Mouse (Mus musculus) right cerebral cortex, postnatal 14 days (tissue): ENCODE data around the gene Ccdc126.
"Not testable (repeated sequence)": the region's sequence is repeated elsewhere in the genome, so short reads cannot be mapped to it uniquely, and the experiment has no call there.

ENCODE experiments used
- DNase-seq: peaks from one replicate; pipeline ENCODE4 v3.0.0; 2022

Ccdc126 gene

DNA sequence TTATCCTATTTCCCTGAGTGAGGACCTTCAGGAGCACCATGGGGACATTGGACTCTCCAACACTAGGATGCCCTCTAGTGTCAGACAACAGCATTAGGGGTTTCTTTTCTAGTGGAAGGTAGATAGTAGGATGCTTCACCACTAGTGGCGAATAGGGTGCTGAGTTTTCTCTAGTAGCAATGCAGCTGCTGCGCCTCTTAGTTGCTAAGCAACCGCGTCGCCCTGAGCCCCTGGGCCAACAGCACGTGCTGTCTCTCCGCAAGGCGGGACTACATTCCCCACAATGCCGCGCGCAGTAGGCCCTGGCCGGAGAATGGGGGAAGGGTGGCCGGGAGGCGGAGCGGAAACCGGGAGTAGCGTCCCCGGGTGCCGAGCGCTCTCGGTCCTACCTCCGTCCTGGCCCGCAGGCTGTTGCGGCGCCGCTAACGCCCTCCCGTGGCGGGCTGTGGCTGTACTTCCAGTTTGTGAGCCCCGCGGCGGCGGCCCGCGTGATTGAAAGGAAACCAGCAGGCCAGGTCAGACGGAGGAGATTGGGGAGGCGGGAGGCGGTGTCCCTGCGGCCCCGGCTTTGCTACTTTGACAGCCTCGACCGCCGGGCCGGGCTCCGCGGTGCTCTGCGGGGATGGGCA, at the start of gene Ccdc126:
TSS of gene Ccdc126 (plus strand) at position 309 of the 629 bp plus-strand sequence.
- DNase-seq, result peak; percentile 98

DNA sequence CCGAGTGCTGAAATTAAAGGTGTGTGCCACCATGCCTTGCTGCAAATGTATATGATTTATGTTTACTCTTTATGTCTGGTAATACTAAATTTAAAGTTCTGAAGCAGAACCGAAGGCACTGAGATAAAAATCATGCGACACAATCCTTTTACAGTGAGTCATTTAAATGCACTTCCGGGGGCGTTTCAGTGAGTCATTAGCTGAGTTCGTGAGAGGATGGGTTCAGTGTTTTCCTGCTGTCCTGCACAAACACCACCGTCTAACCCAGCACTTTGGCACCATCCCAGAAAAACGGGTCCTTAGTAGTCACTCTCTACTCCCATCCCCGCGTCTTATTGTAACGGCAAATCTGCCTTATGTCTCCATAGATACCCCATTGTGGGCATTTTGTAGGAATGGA, 49.2 kb upstream of the Ccdc126 start:
- DNase-seq, result no peak

DNA sequence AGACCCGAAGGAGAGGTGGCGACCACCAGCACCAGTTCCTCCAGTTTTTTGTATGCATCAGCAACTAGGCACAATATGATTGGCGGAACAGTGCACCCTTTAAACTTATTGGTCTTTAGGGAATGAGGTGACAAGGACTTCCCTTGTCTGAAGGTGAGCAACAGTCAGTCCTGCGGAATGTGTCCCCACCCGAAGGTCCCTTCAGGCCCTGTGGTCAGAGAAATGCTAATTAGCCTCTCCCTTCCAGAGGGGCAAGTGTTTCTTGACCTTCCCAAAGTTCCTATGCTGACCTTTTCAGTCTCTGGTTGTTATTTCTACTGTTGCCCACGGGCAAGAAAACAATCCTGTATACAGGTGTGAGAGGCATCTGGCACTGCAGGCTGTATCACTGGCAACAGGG, 47.3 kb upstream of the Ccdc126 start:
- no peak for DNase-seq

DNA sequence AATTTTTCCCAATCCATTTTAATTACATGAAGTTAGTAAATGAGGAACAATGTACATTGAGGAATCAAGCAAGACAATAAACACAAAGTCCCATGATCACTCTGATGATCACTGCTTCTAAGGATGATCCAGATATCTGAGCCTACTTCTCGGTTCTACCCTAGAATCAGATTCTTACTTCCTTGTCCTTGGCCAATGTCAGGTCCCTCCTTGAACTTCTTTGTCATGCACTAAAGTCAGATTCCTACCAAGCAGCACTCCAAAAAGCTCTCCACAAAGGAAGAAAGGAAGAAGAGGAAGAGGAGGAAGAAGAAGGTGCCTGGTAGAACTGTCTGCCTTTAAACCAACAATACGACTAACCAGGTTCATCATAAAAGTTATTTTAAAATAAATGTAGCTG, 46.2 kb upstream of the Ccdc126 start:
- no peak for DNase-seq

DNA sequence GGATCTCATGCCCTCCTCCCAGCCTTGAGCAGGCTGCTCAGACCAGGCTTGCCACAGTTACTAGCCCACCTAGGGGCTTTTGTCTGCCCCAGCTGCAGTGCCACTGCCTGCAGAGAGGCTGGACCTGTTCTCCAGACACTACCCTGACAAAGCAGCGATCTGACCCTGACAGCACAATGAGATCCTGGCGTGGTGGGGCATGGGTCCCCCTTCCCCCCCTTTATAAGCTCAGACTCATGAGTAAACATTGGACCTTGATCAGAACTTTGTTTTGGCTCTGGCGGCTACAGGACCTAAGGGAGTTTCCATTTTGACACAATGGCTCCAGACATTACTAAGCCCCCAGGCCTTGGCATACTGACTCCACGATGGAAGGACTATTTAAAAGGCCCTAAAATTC, 45.1 kb upstream of the Ccdc126 start:
- no peak for DNase-seq

DNA sequence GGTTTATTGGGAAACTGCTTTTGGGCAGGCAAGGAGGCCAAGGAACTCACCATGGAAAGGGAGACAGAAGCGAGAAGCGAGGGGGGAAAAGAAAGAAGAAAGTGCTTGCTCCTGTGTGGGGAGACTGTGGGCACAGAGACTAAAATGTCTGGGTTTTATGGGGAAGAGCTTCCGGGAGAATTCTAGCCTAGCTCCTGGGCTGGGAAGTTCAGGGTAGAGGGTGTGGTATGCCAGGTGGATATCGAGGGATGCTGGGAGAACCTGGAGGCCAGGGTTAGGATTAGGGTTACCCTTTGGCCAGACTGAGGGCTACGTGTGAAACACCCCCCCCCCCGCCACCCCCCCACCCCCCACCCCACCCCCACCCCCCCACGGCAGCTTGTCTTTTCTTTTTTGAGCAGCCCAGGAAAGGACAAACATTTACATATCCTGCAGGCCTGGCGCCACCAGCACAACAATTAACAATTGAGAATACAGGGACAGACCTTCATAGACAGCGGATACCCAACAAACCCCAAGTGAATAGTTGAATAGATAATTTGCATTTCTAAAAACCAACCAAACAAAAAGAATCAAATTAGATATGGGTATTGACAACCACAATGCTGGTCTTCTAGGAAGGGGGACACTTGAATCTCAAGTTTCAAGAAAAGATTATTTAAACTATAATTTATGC, 44.5 kb upstream of the Ccdc126 start:
- no peak for DNase-seq

DNA sequence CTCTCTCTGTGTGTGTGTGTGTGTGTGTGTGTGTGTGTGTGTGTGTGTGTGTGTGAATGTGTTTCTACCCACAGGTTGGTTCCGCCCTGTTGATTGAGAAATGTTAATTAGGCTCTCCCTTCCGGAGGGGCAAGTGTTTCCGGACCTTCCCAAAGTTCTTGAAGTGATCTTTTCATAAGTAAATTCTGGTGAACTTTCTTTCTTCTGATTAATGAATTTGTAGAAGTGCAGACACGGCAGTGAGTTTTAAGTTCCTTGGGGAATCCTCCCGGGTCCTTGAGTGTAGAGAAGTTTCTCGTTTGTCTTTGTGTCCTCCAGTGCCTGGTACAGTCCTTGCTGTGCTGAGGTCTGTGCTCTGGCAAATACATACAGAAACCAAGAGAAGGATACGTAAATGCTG, 43.8 kb upstream of the Ccdc126 start:
- DNase-seq, result no peak

DNA sequence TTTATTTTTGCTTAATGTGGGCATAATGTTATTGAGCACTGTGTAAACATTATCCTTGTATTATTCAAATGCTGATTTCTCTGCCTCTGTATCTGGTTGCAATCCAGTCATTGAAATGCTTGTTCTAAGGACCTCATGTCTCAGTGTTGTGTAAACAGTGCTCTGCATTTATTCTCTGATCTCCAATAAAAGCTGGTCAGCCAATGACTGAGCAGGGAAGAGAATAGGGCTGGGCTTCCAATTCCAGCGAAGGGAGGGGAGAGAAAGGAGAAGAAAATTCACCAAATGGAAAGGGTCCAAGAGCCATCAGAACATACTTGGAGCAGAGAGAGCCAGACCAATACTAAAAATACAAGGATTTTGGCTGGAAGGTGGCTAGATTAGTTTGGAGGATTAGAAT, 38.1 kb upstream of the Ccdc126 start:
- DNase-seq, result no peak

DNA sequence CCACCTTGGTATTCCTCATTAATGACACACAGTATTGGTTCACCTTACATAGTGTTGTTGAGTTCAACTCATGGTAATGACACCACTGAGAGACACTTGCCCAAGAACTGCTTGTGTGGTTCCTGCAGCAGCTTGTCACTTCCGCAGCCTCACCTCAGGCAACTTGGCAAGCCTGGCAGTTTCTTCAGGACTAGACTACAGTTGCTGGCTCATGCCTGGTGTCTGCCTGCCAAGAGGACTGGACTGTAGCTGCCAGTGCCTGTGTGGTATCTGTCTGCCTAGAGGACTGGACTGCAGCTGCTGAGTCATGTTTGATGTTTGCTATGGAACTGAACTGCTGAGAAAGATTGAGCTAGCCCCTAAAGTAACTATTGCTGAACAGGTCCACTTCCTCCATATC, 37.0 kb upstream of the Ccdc126 start:
- DNase-seq, result no peak

DNA sequence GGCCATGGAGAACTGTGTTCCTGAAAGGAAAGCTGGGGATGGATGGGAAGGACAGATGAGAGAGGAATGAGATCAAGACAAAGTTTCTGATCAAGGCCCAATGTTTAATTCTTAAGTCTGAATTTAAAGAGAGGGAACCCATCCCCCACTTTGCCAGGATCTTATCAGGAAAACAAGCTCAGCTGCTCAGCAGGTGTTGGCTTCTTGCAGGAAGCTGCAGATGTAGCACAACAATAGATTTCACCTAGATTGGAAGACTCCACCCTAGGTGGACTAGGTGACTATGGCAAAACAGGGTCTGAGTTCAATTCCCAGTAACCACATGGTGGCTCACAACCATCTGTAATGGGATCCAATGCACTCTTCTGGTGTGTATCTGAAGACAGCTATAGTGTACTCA, 20.8 kb upstream of the Ccdc126 start:
- no peak for DNase-seq

DNA sequence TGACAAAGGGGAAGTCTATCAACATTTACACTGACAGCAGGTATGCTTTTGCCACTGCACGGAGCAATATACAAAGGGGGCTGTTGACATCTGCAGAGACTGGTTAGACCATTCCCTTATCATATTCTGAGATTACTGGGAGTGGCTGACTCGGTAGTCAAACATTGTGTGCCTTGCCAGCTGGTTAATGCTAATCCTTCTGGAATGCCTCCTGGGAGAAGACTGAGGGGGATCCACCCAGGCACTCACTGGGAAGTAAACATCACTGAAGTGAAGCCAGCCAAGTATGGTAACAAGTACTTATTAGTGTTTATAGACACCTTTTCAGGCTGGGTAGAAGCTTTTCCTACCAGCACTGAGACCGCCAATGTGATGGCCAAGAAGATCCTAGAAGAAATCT, 4.3 kb upstream of the Ccdc126 start:
- DNase-seq, result not testable (repeated sequence)

DNA sequence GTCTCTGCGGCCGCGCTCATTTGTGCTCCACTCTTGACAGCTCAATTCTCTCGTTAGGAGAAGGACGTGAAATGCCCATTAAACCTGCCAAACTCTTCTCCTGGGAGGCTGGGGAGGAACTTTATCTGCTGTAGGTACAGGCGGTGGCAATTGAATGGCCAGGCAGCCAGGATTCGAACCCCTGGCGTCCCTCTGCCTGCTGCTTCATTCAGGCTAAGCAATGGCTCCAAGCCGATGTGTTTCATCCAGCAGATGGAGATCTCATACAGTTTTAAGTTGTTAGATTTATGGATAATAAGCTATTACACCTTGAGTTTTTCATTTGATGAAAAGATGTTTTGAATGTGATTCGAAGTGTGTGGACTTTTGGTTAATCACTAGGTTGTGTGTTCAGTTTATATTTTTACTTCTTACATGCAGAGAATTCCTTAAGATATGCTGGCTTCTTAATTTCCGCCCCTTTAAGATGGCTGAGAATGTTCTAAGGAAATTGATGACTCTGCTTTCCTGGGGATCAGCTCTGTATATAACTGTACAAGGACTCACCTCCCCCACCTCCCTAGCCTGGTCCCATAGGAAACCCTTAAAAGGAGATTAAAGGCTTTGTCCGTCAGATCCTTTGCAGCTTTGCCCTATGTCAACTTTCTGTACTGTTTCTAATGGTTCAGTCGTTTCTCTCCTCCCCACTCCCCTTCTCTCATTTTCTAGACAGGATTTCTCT, 681 bp downstream of the Ccdc126 start:
- DNase-seq, result peak; percentile 47

DNA sequence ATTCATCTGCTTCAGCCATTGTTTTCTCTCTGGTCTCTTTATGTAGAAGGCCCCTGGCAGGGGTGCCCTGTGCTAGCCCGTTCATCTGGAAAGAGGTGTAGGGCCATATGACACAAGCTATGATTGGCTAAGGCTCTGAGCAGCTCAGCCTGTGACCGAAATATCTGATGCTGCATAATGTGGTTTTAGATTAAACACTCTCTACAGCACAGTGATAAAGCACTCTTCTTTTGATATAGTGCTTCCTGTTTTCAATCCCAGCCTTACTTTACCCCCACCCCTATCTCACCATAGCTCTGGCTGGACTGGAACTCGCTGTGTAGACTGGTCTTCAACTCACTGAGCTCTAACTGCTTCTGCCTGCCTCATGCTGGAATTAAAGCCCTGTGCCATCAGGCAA, 2.3 kb downstream of the Ccdc126 start:
- no peak for DNase-seq

DNA sequence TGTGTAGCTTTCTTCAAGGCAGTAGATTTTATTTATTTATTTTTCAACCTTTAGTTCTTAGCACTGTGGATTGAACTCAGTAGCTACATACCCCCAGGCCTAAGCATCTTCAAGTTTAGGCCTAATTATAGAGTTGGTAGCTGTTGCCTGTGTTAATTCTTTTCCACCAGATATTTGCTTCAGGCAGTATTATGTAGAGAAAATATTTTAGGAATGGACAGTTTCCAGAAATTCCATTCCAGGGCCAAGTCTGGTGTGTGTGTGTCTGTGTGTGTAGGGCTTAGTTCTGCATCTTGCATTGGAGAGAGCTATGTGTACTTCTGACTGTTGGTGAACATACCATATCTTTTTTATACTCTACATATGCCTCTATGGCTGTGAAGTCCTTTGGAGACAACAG, 3.0 kb downstream of the Ccdc126 start:
- no peak for DNase-seq

DNA sequence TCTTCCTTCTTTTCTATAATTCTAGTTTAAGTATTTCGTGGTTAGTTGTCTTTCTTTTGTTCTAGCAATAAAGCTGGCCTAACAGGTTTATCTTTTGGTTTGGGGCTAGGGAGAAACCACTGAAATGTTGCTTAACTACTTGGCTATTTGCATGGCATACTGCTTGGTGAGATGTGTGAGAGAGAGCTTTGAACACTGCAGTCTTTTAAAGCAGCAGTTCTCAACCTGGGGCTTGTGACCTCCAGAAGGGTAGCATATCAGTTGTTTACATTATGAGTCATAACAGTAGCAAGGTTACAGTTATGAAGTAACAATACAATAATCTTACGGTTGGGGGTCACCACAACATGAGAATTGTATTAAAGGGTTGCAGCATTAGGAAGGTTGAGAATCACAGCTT, 3.9 kb downstream of the Ccdc126 start:
- no peak for DNase-seq

DNA sequence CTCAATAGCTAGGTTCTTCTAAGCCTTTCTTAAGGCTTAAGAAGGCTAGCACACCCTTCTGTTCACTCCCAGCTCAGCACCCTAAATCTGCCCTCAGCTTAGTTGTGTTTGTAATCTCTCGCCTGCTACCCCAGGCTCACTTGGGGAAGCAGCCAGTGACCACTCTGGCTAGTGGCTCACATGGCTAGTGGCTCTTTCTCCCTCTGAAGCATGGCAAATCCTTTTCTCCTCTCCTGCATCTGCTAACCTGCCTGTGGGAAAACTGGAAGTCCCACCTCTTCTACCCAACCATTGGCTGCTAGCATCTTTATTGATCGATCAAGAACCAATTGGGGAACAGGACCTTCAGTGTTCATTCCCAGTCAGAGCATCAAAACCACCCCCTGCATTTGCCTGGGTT, 5.5 kb downstream of the Ccdc126 start:
- DNase-seq, result no peak

DNA sequence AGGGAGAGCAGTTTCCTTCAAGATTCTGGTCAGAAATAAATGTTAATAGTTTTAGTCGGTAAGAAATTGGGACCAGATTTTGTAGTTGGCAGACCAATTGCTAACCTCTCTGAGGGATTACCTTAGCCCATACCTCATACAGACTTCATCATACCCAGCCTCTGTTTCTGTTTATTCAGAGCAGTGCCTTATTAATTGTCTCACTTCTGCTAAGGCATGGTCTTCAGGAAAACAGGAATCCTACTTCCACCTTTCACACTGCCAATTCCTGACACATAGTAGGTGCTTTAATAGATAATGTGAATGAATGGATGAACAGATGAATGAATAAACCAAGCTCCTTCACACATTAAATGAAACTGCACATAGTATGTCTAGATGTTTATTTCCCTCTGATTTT, 6.2 kb downstream of the Ccdc126 start:
- no peak for DNase-seq

DNA sequence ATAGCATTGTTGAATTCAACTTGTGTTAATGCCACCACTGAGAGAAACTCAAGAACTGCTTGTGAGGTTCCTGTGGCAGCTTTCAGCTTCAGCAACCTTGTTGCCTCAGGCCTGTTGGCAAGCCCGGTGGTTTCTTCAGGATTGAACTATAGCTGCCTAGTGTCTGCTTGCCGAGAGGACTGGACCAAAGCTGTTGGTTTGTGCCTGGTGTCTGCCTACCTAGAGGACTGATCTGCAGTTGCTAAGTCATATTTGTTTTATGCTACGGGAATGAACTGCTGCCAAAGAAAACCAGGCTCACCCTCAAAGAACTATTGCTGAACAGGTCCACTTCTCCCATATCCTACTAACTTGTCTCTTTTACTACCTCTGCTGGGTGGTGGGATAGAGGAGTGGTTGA, 7.8 kb downstream of the Ccdc126 start:
- no peak for DNase-seq

DNA sequence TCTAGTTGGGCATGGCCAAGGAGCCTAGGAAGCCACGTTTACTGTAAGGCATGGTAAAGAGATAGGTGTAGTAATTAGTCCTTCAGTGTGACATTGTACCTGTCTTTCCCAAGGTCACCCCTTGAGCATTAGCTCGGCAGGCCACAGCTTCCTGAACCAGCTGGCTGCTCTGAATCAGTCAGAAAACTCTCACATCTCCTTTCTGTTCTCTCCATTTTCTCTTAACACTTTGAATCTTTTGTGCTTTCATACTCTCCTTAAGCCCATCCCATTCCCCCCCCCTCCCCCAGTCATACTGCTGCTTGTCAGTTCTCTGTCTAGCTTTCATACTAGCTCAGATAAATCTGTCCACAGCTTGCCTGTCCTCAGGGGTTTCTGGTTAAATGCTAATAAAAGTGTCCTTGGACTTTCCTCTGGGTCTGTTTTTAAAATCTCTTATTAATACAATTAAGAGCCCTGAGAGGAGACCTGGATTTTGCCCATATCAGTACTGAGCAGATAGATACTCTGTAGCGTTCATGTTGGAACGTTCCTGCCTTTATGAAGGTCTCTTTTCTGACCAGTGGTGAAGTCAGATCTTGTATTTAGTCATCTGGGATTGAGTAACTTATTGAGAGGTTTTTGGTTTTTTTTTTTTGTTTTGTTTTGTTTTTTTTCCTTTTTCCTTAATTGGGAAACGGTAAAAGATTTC, 12.4 kb downstream of the Ccdc126 start:
- no peak for DNase-seq

DNA sequence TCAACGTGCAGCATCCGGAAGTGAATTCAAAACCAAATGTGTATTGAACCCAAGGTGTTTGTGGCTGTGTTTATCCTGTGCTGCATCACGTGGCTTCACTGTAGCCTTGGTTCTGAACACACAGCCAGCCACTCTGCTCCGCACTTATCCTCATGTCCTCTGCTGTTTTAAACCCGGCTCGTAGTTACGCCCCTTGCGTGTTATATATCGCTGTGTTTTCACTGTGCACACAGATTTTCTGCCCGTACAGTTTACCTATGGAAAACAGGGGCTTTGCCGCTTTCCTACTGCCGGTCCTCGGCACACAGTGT, 12.9 kb downstream of the Ccdc126 start:
- no peak for DNase-seq

DNA sequence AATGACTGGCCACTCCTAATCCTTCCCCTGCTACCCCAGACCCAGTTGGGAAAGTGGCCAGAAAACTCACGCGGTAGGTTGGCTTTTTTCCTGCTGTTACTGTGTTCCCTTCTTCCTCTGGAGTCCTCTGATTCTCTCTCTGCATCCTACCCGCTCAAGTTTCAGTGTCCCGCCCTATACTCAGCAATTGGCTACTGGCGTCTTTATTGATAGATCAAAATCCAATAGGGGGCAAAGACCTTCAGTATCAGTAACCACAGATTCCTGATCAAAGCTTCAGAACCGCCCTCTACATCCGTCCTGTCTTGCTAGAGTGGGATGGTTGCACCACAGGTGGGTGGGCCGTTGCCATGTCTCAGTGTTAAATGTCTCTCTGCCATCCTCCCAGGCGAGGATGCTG, 19.5 kb downstream of the Ccdc126 start:
- no peak for DNase-seq

DNA sequence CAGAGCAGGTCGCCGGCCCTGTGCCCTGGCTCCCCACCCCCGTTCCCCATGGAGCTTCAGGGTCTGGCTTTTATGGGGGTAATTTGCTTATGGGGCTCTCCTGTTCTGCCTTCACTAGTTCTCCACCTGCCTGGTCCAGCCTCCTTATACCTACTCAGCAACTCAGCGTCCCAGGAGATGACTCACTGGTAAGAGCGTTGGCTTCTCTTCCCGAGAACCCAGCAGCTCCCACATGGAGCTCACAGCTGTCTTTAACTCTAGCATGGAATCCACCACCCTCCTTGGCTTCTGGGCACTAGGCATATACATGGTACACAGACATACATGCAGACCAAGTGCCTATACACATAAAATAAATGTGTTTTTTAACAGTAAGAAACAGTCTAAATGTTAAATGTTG, 20.1 kb downstream of the Ccdc126 start:
- no peak for DNase-seq

DNA sequence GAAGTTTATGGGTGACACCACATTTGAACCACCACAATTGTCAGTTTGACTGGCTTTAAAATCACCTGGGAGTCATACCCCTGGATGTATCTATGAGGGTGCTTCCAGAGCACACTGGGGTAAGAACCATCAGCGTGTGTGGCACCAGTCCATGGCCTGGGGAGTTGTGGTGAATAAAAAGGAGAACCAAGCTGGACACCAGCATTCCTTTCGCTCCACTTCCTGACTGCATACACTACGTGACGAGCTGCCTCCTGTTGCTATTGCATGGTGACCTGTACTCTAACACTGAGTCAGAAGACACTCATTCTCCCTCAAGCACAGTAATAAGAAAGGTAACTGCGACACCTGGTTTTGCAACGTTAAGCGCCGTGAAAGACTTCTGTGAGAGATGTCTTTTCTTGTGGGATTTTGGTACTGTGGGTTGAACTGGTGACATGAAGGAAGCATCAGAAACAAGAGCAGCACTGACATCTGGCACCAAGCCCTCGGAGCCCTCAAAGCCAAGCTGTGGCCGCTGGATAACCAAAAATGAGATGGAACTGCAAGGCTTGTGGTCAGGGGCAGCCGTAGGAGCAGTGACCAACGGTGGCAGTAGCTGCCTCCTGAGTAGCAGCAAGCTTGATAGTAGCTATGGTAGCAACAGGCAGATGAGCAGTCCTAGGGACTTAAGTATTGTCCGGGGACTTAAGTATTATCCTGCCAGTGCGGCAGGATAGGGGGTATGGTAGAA, 24.8 kb downstream of the Ccdc126 start:
- DNase-seq, result no peak
